Mouse (Mus musculus) monocyte, adult 2 months (primary cell): ENCODE results near the gene Scyl3.

Experiments used
- DNase-seq, 2 experiments: peaks; one replicate each; pipeline ENCODE4 v3.0.0; 2022; ENCODE audit warnings: low spot score in 2 of 2, low read depth in 1 of 2

The Scyl3 gene

DNA sequence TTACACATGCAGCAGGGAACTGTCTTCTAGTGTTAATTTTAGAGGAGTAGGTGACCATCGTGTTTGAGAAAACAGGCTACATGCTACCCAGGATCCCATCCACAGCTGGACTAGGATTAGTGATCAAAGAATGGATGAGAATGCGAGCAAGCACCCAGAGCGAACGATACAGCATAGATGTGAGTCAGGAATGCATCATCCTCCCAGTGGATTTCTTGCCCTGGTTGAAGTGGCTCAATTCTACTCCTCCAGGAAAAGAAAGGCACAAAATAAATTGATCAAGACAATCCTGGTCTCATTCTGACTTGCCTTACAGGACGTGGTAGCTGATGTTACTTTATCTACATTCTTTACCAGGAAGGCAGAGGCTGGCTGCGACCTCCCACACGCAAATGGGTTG is at the start of gene Scyl3:
Scyl3 (plus strand) TSS at position 255 of the 400 bp plus-strand sequence.
- DNase-seq = no peak

- DNase-seq = no peak
Measured at GRCm38 (mm10) chr1:163889629-163890028, 39.3 kb upstream of the Scyl3 start.

GRCm38 (mm10) chr1:163893294-163893693 is 35.6 kb upstream of the Scyl3 start:
- no peak for DNase-seq

DNA sequence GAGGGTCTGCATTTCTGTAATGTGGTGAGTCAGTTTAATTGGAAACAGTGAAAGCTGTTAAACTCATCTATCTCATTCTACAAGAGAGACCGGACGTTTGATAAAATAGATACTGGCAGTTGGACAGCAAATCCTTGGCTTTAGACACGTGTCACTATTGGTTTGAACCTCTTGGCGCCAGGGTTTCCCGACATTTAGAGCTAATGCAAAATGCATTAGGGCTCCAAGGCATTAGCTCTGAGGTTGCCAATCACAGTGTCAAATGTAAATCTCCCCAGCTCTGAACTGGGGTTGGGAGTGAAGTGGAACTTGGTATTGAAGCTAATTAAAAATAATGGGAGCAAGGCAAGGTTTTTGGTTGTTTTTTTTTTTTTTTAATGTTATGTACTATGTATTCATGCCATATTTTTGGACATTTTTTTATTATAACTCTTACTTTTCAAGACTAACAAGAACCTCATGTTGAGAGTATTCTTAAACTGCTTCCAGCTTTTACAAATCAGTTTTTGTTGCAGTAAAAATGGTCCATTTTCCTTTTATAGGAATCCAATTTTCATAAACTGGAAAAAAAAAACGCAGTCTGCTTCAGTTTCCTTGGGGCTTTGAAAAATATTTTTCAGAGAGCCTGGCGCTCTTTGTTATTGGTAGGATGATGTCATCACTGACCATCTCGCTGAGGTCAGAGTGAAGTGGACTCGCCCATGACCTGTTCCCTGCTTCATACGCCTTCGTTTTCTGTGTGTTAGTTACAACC is 34.9 kb upstream of the Scyl3 start:
- no peak for DNase-seq

- no peak for DNase-seq
Measured at GRCm38 (mm10) chr1:163898291-163898764, 30.6 kb upstream of the Scyl3 start.

- DNase-seq = no peak
Measured at GRCm38 (mm10) chr1:163899575-163899974, 29.3 kb upstream of the Scyl3 start.

- DNase-seq = no peak
Measured at GRCm38 (mm10) chr1:163900168-163900567, 28.7 kb upstream of the Scyl3 start.

DNA sequence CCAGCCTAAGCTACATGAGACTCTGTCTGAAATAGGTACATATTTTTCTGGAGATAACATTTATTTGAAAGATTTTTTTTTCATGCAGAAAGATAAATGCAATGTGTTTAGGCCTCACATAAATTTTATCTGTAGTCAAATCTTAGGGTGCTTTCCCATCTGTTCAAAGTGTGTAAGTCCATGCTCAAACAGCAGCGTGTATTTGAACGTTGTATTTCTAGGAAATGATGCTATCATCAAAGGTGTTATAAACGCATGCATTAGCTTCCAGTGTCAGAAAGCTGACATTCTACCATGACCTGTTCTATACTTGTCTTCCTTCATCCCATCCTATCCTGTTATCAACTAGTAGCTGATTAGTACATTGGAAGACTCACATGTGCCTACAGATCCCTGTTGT is 25.5 kb upstream of the Scyl3 start:
- no peak for DNase-seq

DNA sequence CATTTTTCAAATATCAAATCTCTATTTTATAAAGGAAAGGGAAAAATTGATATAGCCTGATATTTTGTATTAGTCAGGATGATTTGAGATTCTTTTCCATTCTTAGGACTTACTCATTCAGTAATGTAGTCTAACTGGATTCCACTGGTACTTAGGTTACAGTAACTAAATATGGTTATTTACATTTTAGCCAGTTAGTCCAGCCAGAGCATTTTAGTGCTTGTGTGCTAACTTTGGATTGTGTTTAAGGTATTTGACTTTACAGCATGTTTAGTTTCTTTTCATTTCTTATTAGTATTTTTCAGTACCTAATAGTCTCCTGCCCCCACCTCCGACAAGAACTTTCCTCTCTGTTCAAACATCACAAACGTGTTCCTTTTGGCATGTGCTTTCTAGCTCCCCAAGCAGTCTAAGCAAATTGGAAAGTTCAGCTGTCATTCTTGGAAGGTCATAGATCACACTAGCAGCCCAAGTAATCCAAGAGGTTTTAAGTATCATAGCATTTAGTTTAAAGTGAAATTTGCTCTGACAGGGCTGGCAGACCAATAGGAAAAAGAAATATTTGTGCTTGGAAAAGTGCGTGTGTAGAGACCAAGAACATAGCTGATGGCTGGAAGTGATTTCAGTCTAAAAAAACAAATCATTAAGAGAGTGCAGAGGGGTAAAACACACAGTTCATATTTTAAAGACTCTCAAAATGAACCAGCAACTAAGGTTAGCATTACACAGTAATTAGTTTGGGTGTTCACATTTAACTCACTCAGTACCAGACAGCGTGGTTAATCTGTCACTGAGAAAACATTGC is 21.7 kb upstream of the Scyl3 start:
- DNase-seq = no peak

DNA sequence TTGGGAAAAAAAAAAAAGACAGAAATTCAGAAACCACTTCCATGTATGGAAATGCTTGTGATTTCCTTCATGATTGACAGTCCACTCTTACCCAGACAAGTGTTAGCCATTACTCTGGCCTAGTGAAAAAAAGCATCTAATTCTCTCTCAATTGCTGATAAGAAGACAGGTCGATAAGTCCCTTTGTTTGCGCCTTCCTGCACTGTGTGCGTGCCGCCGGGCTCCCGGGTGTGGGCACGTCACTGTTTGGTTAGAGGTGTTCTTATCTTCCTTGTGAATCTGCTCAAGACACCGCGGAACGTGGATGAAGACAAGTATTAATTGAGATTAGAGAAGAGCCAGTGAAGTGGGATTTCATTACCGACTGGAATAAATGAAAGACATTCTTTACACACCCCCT is 20.5 kb upstream of the Scyl3 start:
- DNase-seq = no peak

- DNase-seq = no peak
Measured at GRCm38 (mm10) chr1:163910343-163910742, 18.6 kb upstream of the Scyl3 start.

DNA sequence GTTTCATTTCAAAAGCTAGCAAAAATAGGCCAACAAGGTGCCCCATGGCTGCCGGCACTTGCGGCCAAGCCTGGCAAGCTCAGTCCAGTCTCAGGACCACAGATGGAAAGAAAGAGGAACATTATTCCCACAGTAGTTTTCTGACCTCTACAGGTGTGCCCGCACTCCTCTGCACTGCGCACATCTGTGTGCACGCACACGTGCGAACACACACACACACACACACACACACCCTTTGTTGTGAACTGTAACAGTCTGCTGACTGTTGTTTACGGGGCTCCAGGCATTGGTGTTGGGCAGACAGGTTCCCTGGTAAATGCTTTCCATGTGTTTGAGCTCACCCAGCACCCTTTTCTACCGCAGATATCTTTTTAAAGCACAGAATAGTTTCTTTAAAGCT is 18.1 kb upstream of the Scyl3 start:
- no peak for DNase-seq

DNA sequence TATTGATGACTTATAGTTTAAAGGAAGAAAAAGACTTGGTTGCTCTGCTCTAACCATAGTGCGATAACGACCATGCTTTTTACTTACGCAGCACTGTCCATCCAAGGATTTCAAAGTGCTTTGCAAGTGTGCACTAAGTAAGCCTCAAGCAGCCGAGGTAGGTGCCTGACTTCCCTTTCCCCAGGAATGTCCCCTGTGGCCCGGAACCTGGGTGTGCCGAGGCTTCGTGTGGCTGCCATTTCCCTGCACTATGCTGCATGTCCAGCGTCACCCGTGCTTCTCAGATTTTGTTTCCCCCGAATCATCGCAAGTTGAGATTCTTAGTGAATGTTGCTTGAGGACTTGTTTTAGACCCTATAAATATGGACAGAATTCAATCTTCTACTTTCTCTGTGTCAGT is 16.9 kb upstream of the Scyl3 start:
- DNase-seq = no peak

GRCm38 (mm10) chr1:163917349-163918160 is 11.3 kb upstream of the Scyl3 start:
- DNase-seq = no peak

GRCm38 (mm10) chr1:163924093-163924492 is 4.8 kb upstream of the Scyl3 start:
- DNase-seq = no peak

- peak; percentile 37 to 77 for DNase-seq
Measured at GRCm38 (mm10) chr1:163929636-163930457, 947 bp downstream of the Scyl3 start.

DNA sequence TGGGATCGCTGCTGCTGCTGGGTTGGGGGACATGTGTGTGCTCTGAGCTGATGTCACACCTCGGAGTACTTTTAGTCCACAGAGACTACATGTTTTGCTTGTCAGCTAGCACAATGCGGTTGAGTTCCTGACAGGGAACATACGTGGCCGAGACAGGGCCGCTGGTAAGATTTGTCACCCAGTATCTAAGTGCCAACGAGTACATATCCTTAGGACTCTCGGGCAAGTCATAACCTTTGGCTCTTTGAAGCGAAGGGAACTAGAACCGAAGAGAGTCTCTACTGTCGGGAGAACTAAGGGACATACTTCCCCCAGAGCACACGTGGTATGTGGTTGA is 1.5 kb downstream of the Scyl3 start:
- DNase-seq = peak in 1 of 2 experiments; percentile 12

- DNase-seq = no peak
Measured at GRCm38 (mm10) chr1:163931801-163932200, 2.9 kb downstream of the Scyl3 start.

DNA sequence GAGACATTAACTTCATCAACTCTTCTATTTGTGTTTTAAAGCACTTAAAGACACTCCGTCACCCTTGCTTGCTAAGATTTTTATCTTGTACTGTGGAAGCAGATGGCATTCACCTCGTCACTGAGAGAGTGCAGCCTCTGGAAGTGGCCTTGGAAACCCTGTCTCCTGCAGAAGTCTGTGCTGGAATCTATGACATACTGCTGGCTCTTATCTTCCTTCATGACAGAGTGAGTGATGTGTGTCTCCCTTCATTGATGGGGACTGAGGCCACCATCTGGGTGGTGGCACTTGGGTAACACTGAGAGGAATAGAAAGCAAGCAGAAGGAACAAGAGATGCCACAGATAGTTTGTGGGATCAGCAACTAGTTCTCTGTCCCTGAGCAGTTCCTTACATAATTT is 5.7 kb downstream of the Scyl3 start:
- no peak for DNase-seq

DNA sequence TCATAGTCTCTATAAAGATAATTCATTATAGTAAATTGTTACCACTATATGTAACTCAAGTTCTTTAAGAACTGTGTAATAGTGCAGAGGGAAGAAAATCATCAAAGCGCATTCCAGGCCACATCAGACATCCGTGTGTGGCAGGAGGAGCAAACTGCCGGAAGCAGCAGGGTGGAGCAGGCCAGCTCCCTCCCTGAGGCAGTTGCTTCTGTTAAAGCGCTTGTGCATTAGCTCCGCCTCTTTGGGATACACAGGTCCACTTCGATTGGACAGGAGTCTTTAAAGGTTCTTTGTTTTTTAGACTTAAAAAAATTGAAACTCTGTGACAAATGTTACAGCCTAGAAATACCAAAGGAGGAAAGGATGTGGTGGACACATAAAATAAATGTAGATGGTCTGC is 13.2 kb downstream of the Scyl3 start:
- no peak for DNase-seq

DNA sequence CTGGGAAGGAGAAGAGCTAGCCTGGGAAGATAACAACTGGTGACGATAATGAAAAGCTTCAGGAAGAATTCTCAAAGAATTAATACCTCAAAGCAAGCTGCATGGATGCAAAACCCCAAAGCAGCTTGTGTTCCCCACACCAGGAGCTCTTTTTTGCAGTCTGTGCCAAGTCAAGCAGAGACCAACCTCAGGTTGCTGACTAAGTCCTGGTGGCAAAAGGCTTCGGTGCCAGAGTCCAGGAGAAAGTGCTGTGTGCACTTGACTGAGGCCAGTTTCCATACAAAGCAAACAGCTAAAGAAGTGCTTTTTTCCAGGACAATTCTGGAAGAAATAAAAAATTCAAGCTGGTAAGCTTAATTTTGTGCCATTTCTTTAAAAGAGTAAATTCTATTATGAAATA is 24.5 kb downstream of the Scyl3 start:
- DNase-seq = no peak
